Mouse (Mus musculus) gastrocnemius, postnatal 10 days (tissue): Measurements from ENCODE around the gene Mxd4. TPM values are rescaled to one million over a fixed set of nuclear protein-coding genes. Genes with fewer than 3 reads are reported as not detected.

Experiments used
- DNase-seq: peaks from one replicate; pipeline ENCODE4 v3.0.0; 2021; ENCODE audit warnings: mixed read lengths
- total RNA-seq, 2 experiments: library from RNA; stranded (reverse); gene quantifications; 2 replicates each; pipeline ENCODE4 v1.2.3; 2021

Gene Mxd4
- total RNA-seq, 2 experiments from 2014 or later, result 57.0 to 58.8 TPM

DNA sequence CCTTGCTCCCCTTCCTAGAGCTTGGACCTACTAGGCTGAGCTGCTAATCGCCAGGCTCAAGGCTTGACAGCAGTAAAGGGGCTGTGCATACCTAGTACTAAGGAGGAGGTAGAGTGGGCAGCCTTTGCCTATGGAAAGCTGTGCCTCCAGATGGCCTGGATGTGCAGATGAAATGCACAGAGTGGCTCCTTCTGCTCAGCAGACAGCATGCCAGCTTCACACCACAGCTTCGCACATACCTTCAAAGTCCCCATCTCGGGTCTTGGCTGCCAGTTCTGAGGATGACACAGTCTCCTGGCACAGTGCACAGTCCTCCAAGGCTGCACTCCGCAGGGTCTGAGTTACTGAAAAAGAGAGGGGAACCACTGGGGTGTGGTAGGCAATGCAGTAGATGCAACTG is 9.7 kb upstream of the Mxd4 start:
- no peak for DNase-seq

DNA sequence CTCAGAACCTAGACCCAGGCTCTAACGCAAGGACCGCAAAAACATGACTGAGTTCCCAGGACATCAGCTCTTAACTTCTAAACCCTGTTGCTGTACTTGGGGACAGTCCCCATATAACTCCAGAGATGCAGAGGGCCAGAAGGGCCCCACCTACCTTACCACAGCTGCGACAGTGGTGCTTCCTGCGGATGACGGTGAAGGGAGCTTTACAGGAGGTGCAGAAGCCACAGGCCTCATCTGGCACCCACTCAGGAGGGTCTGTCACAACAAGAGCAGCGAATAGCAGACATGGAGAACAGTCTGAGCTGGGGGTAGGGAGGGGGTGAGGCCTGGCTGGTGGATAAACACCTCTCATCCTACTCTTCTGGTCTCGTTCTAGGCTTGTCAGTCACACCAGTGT is 8.9 kb upstream of the Mxd4 start:
- no peak for DNase-seq

DNA sequence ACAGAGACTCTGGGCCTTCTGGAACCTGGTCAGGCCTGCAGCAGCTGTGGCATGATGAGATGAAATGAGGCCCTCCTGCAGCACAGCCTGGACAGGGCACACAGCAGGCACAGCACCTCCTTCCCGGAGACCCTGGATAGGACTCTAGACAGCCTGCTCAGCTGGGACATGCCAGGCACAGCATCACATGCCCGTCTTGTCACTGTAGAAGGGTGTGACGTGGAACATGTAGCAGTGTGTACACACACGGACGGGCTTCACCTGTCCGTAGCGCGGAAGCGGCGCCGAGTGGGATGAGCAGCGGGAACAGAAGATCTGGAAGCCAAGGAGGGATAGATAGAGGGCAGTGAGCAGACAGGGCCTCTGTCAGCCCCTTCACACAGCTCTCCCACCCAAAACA is 8.3 kb upstream of the Mxd4 start:
- DNase-seq, result no peak

- DNase-seq, result no peak
These were observed 7.6 kb upstream of the Mxd4 start for GRCm38 (mm10) chr5:34194975-34195662.

GRCm38 (mm10) chr5:34194426-34194825 is 6.9 kb upstream of the Mxd4 start:
- no peak for DNase-seq

- no peak for DNase-seq
These were observed 4.3 kb upstream of the Mxd4 start for GRCm38 (mm10) chr5:34191843-34192242.

DNA sequence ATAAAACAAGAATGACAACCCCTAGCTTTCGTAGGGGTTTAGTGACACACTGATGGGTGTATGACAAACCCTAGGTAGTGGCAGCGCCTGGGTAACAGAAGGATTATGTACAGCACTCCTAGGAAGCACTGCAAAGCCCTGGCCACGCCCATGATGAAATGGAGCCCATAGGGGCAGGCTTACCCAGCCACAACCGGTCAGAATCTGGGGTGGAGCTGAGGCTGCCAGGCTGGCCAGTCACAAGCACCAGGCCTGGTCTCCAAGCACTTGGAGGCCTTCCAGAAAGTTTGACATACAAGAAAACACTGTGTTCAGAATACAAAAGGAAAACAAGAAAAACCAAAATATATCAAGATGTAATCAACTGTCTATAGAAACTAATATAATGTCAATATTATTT is 3.5 kb upstream of the Mxd4 start:
- DNase-seq, result no peak

DNA sequence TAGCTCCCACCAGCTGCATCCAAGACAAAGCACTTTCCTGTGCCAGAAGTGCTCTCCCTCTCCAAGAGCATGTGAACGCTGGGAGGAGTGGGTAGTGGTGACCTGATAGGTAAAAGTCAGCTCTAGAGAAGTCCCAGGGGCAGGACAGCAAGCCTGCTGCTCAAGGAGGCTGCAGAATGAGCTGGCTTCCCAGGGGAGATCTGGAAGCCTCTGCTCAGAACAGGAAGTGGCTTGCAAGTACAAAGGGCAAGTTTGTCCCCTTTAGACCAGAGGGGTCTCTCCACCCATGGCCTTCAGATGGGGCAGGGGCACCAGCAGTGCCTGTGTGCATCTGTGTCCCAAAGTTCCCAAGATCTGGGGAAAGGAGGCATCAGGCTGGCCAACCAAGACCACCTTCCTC is 2.0 kb upstream of the Mxd4 start:
- no peak for DNase-seq

- DNase-seq, result no peak
These were observed 1.3 kb upstream of the Mxd4 start for GRCm38 (mm10) chr5:34188856-34189255.

DNA sequence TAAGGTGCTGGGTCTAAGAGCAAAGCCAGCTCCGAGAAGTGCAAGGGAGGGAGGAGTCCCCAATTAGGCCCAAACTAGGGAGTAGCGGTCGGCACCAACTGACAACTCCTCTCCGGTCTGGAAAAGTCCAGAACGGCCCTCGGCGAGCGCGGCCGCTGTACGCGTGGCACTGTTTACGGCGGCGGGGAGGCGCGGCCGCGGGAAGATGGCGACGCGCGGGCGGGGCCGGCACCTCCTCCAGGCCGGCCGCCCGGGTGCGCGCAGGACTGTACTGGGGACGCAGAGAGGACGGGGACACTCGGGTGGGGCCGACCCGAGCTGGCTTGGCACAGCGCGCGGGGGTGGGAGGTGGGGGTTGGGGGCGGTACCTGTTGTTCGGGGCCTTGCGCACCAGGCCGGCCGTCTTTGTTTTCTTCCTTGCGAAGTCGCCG is 544 bp downstream of the Mxd4 start:
- DNase-seq, result peak; percentile 69

GRCm38 (mm10) chr5:34186391-34186790 is 1.1 kb downstream of the Mxd4 start:
- DNase-seq, result peak; percentile 13

GRCm38 (mm10) chr5:34185791-34186190 is 1.7 kb downstream of the Mxd4 start:
- DNase-seq, result peak; percentile 3

DNA sequence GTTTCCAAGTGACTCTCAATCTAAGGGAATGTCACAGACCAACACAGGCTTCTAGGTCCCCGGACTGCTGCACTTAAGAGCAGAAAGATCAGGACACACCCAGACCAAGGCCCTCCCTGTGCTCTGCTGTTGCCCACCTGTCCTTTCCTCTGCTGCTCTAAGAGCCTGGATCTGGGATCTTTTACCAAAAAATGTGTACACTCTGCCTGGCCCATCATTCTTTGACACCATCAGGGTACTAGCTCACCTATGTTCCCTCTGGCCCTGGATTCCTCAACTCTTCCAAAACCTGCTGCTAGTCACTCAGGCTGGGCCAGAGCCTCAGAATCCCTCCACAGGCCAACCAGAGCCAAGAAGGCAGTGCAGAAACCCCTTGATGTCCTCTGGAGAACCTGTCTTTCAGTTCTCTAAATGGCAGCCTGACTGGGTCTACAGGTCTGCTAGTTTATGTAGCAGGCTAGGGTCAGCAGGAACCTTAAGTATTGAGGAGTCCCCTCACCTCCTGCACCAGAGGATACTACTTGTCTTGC is 2.4 kb downstream of the Mxd4 start:
- DNase-seq, result peak; percentile 2

DNA sequence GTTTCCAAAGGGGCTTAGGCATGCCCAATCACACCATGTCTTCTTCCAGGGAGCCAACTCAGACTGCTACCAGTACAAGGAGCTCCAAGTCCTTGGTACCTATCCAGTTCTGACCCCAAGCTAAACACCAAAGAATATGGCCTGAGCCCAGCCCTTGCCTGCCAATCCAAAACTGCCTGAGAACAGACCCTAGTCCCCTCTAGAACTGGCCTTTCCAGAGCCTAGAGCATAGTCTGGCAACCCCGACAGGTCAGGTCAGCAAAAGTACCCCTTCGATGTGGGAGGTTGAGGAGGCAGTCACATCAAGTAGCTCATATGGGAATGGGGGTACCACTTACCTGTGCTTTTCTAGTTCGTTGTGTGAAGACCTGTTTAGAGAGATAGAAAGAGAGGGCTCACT is 3.5 kb downstream of the Mxd4 start:
- peak; percentile 5 for DNase-seq

DNA sequence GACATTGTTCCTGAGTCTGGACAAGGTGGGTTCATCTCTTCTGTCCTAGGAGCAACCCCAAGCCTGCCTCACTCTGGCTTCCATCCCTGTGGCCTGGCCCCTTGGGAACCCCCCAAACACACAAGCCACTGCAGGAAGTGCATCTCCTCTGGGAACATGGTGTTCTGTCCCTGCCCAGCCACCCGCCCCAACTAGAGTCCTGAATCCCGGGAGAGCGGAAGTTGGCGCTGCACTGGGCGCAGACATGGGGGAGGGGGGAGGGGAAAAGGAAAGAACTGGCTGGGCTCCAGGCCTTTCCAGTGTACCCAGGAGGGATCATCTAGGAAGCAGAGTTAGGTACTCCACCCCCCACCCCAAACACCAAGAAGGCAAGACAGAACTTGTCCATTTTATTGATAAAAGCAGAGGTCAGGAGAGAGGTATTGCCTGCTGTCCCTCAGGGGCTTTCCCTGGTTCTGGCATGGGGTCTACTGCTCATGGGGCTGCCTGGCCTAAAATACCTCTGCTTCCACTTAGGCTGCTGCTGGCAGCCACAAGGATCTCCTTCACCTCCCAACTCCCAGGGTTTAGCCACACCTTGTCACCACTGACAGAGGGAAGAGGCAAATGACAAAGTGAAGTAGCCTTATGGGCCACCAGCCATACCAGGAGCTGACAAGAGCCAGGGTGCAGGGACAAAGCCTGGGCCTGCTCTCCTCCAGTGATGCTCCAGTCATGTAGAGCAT is 4.2 kb downstream of the Mxd4 start:
- DNase-seq, result peak; percentile 1

DNA sequence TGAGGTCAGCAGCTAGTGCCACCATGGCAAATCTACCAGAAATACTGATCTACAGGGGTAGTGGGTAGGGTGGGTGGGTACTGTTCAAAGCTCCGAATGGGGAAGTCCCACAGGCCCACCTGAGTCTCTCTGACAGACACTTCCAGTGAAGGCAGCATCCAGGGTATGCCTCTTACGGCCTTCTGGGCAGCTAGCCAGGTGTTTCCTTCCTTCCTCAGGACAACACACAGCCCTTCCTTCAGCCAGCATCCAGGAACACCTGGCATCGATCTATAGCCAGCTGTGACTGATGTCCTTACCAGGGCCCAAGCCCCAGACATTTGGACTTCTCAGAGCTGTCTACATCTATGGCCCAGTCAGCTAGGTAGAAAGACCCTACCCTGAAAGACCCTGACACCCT is 5.0 kb downstream of the Mxd4 start:
- no peak for DNase-seq

- DNase-seq, result no peak
These were observed 9.7 kb downstream of the Mxd4 start for GRCm38 (mm10) chr5:34177821-34178220.

DNA sequence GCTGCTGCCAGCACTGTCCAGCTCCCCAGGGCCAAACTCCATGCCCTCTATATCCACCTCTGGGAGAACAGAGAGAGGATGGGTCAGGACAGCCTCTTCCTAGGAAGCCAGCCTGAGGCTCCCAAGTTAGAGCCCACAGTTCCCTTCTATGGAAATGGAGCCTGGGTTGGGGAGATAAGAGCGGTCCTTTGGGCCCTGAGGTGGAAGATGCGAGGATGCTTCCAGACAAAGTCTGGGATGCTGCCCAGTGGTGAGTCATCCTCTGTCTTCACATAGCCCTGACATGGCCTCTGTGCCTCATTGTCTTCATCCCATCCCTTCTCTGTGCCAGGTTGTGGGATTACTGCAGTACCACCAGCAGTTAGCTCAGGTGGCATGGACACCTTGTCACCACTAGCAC is 10.4 kb downstream of the Mxd4 start:
- no peak for DNase-seq

DNA sequence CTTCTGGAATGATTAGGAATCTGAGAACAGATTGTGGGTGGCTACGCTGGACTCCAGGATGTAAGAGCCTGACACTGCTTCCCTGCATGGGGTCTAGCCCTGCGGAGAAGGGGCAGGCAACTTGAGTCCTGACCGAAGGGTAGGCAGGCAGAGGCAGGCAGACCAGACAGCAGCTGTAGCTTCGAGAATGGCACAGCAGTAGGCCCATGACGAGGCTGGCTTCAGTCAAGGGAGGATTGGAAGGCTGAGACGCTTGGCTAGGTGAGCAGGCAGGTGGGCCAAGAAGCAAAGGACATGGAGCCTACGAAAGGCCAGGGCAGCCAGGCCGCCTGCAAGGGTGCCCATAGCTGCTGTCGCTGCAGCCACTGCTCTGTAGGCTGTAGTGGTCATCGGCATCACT is 10.8 kb downstream of the Mxd4 start:
- no peak for DNase-seq

DNA sequence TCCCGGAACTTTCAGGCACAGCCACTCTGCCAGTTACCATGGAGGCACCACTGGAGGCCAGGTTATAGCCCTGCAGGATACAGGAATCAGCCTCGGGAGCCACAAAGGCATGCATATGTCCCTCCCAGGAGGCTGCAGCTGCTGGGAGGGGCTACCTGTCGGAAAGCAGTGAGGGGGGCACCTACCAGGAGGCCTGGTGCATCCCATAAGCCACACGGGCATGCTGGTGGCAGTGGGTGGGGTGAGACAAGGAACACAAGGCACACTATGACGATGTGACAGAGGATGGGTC is 12.2 kb downstream of the Mxd4 start:
- DNase-seq, result no peak

GRCm38 (mm10) chr5:34174550-34175402 is 12.7 kb downstream of the Mxd4 start:
- no peak for DNase-seq

DNA sequence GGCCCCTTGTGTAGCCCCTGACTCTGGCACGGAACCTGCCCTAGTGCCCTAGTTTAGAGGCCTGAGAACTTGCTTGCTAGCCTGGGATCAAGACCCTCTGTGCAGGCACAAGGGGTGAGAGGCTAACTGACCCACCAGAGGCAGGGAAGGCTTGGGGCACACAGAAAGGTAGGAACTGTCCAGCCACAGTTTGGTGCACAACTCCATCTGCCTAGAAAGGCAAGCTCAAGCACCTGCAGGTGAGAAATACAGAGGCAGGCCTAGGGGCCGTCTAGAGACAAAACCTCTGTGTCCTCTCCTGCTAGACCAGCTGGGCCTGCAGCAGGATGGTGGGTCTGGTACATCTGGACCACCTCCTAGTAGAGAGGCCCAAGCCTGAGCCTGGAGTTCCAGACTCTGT is 13.5 kb downstream of the Mxd4 start:
- DNase-seq, result no peak

GRCm38 (mm10) chr5:34170726-34171125 is 16.8 kb downstream of the Mxd4 start:
- DNase-seq, result no peak
